Mouse (Mus musculus): ENCODE data around the gene Dgat2l6. TPM values are rescaled to one million over a fixed set of nuclear protein-coding genes. Genes with fewer than 3 reads are reported as not detected.

Gene Dgat2l6
- polyA plus RNA-seq (2017; shearing (Covaris generic)), result not detected

- no peak for ATAC-seq
These were observed at the start of gene Dgat2l6 for GRCm38 (mm10) chrX:100524471-100524870. Gene Dgat2l6, plus strand, starts transcription at chrX:100524838.

- no peak for ATAC-seq
These were observed 48.9 kb upstream of the Dgat2l6 start for GRCm38 (mm10) chrX:100475569-100476223.

- peak; percentile 96 for ATAC-seq
These were observed 44.3 kb upstream of the Dgat2l6 start for GRCm38 (mm10) chrX:100480317-100480716.

GRCm38 (mm10) chrX:100493500-100494067 is 31.1 kb upstream of the Dgat2l6 start:
- peak; percentile 7 for ATAC-seq

- ATAC-seq, result peak; percentile 97
These were observed 30.3 kb upstream of the Dgat2l6 start, which contains the start of gene Igbp1 for GRCm38 (mm10) chrX:100494068-100494978. Gene Igbp1, plus strand, starts transcription at chrX:100494291.

- peak; percentile 50 for ATAC-seq
These were observed 20.3 kb upstream of the Dgat2l6 start for GRCm38 (mm10) chrX:100504175-100504851.

- no peak for ATAC-seq
These were observed 16.5 kb upstream of the Dgat2l6 start for GRCm38 (mm10) chrX:100508164-100508563.

- ATAC-seq, result no peak
These were observed 14.7 kb upstream of the Dgat2l6 start for GRCm38 (mm10) chrX:100509921-100510320.

- ATAC-seq, result no peak
These were observed 8.0 kb upstream of the Dgat2l6 start for GRCm38 (mm10) chrX:100516683-100517082.

GRCm38 (mm10) chrX:100517626-100518025 is 7.0 kb upstream of the Dgat2l6 start:
- no peak for ATAC-seq

- no peak for ATAC-seq
These were observed 6.1 kb upstream of the Dgat2l6 start for GRCm38 (mm10) chrX:100518532-100518931.

GRCm38 (mm10) chrX:100556026-100556425 is 31.4 kb downstream of the Dgat2l6 start:
- ATAC-seq, result no peak

GRCm38 (mm10) chrX:100565696-100566095 is 41.1 kb downstream of the Dgat2l6 start:
- ATAC-seq, result no peak

GRCm38 (mm10) chrX:100571951-100572350 is 47.3 kb downstream of the Dgat2l6 start, which contains the start of gene Awat1:
Gene Awat1, plus strand, starts transcription at chrX:100572251.
- ATAC-seq, result no peak

- ATAC-seq, result no peak
These were observed 70.2 kb downstream of the Dgat2l6 start, which contains the start of gene P2ry4 for GRCm38 (mm10) chrX:100594791-100595190. Gene P2ry4, minus strand, starts transcription at chrX:100594869.

Other genes with a start within 250 kb of the Dgat2l6 start
- gene Otud6a, start 95.8 kb upstream of the Dgat2l6 start, polyA plus RNA-seq (2017; shearing (Covaris generic)), result not detected
- under 1 TPM; 0.65 to 0.98 (median 0.77) TPM for gene Awat2, start 82.1 kb upstream of the Dgat2l6 start, polyA plus RNA-seq (2017; shearing (Covaris generic))
- 10 to 100 TPM; 72.8 to 90.9 (median 83.2) TPM for gene Igbp1, start 30.5 kb upstream of the Dgat2l6 start, polyA plus RNA-seq (2017; shearing (Covaris generic))
- gene Awat1, start 47.4 kb downstream of the Dgat2l6 start, polyA plus RNA-seq (2017; shearing (Covaris generic)), result not detected
- under 1 TPM in 1 of 3 experiments, not detected in 2; 0.16 TPM for gene P2ry4, start 70.0 kb downstream of the Dgat2l6 start, polyA plus RNA-seq (2017; shearing (Covaris generic))
- not detected for gene Arr3, start 80.7 kb downstream of the Dgat2l6 start, polyA plus RNA-seq (2017; shearing (Covaris generic))
- gene Kif4, start 100.9 kb downstream of the Dgat2l6 start, polyA plus RNA-seq (2017; shearing (Covaris generic)), result 10 to 100 TPM in 1 of 3 experiments, 1 to 10 TPM in 2; 1.9 to 19.0 (median 2.4) TPM
- 10 to 100 TPM; 48.5 to 78.3 (median 60.0) TPM for gene Pdzd11, start 101.7 kb downstream of the Dgat2l6 start, polyA plus RNA-seq (2017; shearing (Covaris generic))
- not detected for gene Gdpd2, start 205.0 kb downstream of the Dgat2l6 start, polyA plus RNA-seq (2017; shearing (Covaris generic))
- 1 to 10 TPM; 1.3 to 7.7 (median 4.5) TPM for gene Dlg3, start 242.9 kb downstream of the Dgat2l6 start, polyA plus RNA-seq (2017; shearing (Covaris generic))

Data from inflammation-experienced regulatory T-cells, adult 6 months (primary cell).